Mouse (Mus musculus) testis, adult 2 months (tissue): Measurements from ENCODE around the gene Rcan2.

ENCODE experiments used
- CTCF ChIP-seq: fragments of 200-500 bp; IDR thresholded peaks from 2 replicates; pipeline ENCODE4 v1.5.1; 2012; ENCODE audit warnings: low read depth, mild to moderate bottlenecking, inconsistent platforms, low read length, moderate library complexity; ENCODE audit not compliant: control insufficient read depth, insufficient read depth, insufficient replicate concordance
- POLR2A ChIP-seq: fragments of 200-500 bp; IDR thresholded peaks from 2 replicates; pipeline ENCODE4 v1.6.1; 2012; ENCODE audit warnings: low read depth, mild to moderate bottlenecking, inconsistent platforms, low read length, moderate library complexity; ENCODE audit not compliant: control insufficient read depth

DNA sequence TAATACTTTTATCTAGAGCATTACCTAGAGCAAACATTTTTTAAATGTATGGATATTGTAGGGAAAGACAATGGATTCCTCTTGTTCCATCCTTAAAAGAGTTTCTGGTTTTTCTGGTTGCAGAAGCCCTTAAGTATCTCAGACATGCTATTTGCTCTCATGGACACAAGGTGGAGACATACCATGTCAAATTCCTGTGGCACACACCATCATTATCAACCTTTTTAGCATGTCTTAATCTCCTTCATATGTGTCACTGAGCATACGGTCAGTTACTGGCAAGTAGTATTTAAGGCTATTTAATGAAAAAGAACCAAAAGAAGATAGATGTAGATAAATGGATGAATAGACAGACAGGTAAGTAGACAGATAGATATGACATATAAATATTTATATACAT, 81.9 kb downstream of the Rcan2 start:
- TF ChIP-seq POLR2A: no peak
- no peak for TF ChIP-seq CTCF
